Mouse (Mus musculus): Measurements from ENCODE around the gene Snap91.

Gene Snap91

GRCm38 (mm10) chr9:86880113-86880972, at the start of gene Snap91:
Gene Snap91, minus strand, starts transcription at chr9:86880654.
- peak; percentile 43 for DNase-seq (ENCODE audit: low read depth, low spot score)

- no peak for DNase-seq (ENCODE audit: low read depth, low spot score)
Measured at GRCm38 (mm10) chr9:86926519-86926918, 46.1 kb upstream of the Snap91 start.

DNA sequence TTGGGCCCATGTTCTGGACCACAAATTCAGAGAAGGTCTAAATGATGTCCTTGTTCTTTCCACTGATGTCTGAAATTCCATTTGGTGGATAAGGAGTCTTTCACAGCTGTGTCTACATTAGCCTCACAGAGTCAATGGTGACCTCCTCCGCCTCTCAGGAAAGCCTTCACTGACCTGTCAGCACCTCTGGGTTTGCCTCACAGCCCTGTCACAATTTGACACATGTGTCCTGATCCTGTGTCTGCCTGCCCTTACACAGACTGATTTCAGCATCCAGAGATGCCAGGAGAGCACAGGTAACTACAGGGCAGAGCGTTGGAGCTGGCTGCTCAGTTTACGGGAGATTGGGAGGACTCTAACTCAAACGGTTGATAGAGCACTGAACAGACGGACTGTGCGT, 45.2 kb upstream of the Snap91 start:
- no peak for DNase-seq (ENCODE audit: low read depth, low spot score)

DNA sequence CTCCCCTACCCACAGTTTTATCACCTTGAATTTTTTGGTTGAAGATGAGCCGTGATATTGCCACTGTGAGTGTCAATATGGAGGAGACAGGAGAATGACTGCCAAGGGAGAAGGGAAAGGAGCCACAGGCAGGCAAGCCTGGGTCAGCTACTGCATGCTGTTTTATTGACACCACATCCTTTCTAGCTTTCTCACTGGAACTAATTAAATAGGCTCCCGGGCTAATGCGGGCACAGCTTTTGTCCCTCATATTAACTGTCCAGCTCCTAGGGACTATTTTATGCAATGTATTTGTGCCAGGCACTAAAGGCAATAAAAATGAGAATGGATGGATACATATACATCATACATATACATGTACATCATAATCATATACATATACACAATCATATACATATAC, 42.0 kb upstream of the Snap91 start:
- DNase-seq (ENCODE audit: low read depth, low spot score): no peak

GRCm38 (mm10) chr9:86916543-86916942, 36.1 kb upstream of the Snap91 start:
- no peak for DNase-seq (ENCODE audit: low read depth, low spot score)

- DNase-seq (ENCODE audit: low read depth, low spot score): no peak
Measured at GRCm38 (mm10) chr9:86899502-86900199, 19.2 kb upstream of the Snap91 start.

- no peak for DNase-seq (ENCODE audit: low read depth, low spot score)
Measured at GRCm38 (mm10) chr9:86879216-86880112, 990 bp downstream of the Snap91 start.

DNA sequence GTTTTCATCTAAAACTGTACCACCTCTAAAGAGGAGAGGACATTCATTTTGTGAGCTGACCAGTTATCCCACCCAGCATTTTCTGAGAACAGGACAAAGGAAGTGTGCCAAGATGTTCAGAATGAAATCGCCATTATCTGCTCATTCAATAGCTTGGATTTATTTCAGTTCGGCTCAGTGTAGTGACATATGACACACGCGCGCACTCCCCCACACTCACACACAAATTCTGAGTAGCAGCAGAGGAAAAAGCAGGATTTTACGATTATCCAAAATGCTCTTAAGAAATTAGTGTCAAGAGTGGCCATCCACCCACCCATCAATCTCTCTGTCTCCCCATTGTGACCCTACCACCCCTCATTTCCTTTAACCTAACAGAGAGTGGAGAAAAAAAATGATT, 1.7 kb downstream of the Snap91 start:
- no peak for DNase-seq (ENCODE audit: low read depth, low spot score)

GRCm38 (mm10) chr9:86873681-86874080, 6.8 kb downstream of the Snap91 start:
- no peak for DNase-seq (ENCODE audit: low read depth, low spot score)

DNA sequence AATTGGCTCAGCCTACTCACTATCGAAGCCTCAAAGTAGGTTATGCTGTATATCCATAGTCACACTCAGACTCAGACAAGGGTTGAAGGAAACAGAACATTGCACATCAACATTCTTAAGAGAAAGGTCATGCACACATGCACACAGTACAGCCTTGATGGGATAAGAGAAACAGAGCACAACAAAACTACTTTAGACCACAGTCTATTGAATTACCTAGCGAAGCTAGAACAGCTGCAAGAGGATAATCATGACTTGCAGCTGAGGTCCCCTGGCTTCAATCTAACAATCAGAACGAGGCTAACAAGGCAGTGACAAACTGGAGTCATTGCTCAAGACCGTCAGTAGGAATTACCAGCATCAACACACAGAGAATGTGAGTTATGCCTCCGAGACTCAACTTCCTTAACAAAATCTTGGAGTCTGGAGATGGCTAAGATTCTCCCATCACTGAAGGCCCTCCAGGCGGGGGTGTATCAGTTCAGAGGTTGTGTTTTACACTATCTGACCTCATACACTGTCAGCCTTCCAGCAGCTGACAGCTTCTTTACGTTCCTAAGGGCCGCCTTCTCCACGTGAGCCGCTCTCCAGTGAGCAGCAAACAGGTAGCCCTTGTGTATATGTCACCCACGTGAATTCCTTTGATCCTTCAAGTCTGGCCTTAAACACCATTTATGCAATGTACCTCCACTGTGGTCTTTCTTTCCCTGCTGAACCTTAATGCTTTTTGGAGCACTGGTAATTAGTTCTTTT, 10.7 kb downstream of the Snap91 start:
- no peak for DNase-seq (ENCODE audit: low read depth, low spot score)

DNA sequence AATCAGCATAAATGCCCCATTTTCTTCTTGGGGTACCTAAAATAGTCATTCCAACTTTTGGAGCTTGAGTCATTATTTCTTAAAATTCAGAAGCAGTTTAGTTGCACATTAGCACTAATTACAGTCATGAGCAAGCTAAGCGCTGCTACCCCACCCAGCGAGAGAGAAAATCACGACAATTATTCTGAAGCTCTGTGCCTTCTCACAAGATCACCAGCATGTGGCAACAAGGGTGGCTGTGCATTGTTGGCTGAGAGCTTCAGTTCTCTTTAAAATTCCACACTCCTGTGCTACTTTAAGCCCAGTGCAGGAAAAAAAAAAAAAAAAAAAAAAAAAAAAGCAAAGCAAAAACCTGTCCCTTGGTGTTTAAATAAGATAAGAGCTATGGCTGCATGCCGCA, 22.4 kb downstream of the Snap91 start:
- DNase-seq (ENCODE audit: low read depth, low spot score): no peak

DNA sequence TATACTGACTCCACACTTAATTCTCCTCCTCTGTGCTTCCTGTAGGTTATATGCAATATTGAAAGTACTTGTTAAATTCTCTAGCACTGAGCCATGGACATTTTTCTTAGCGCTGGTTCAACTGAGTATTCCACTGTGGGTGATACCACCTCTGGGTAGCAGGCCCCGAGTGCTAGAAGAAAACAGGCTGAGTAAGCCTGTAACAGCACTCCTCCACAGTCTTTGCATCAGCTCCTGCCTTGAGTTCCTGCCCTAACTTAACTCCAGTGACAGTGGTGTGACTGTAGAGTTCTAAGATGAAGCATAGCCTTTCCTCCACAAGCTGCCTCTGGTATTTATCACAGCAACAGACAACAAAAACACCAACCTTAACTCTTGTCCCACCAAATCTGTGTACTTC, 22.8 kb downstream of the Snap91 start:
- no peak for DNase-seq (ENCODE audit: low read depth, low spot score)

- no peak for DNase-seq (ENCODE audit: low read depth, low spot score)
Measured at GRCm38 (mm10) chr9:86852861-86853260, 27.6 kb downstream of the Snap91 start.

GRCm38 (mm10) chr9:86851689-86852088, 28.8 kb downstream of the Snap91 start:
- no peak for DNase-seq (ENCODE audit: low read depth, low spot score)

GRCm38 (mm10) chr9:86850452-86851207, 29.8 kb downstream of the Snap91 start:
- DNase-seq (ENCODE audit: low read depth, low spot score): no peak

DNA sequence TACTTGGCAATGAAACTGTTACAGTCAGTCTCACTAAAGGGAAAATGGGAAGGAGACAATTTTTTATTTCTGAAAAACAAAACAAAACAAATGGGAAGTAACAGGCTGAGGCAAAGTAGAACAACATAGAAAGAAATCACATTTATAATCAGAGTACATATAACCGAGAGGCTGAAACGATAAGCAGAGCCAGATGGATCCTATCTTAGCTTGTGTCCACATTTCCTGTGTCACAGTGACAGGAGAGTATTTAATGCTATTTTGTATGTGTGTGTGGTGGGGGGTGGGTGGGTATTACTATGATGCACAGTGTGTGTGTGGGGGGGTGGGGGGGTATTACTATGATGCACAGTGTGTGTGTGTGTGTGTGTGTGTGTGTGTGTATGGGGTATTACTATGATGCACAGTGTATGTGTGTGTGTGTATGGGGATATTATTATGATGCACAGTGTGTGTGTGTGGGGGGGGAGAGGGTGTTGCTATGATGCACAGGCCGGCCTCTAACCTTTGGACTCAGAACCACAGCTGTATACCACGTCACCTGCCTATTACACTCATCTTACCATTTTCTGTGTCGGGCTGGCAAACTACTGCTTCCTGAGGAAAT, 36.6 kb downstream of the Snap91 start:
- no peak for DNase-seq (ENCODE audit: low read depth, low spot score)

DNA sequence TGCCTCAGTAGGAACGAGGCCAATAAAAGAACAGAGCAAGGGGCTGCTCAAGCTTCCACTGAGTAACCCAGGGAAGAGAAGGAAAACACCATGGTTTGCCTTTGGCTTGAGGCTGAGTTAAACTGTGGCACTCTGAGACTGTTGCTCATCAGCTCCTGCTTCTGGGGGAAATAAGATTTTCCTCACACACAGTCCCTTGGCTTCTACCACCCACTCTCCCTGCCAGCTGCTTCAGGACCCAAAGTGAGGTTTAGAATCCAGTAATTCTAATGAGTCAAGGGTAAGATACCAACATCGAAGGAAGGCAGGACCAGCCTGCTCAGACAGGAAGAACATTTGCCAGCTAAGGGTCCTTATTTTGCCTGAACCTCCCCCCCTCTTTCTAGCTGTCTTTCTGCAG, 50.7 kb downstream of the Snap91 start:
- no peak for DNase-seq (ENCODE audit: low read depth, low spot score)

DNA sequence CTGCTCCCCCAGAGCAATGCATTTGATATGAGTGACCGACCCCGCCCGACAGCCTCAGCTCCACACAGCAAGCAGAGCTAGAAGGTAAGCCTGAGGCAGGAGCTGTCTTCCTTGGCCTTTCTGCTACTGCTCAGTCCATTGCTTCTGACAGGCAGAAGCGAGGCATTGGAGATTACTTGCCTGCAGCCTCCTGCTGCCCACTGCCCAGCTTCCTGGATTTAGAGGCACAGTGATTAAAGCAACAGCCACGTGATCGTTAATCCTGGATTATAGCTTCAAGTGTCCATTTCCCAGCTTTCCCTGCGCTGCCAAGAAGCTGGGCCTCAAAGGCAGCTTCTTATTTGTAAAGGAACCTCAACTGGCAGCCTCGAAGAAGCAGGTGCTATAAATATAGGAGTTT, 51.4 kb downstream of the Snap91 start:
- no peak for DNase-seq (ENCODE audit: low read depth, low spot score)

- no peak for DNase-seq (ENCODE audit: low read depth, low spot score)
Measured at GRCm38 (mm10) chr9:86819366-86819765, 61.1 kb downstream of the Snap91 start.

- DNase-seq (ENCODE audit: low read depth, low spot score): no peak
Measured at GRCm38 (mm10) chr9:86817673-86818072, 62.8 kb downstream of the Snap91 start.

Data from embryo, embryonic 11.5 days (tissue).